Mouse (Mus musculus) limb, embryonic 11.5 days (tissue): Measurements from ENCODE around the gene Adcy9. TPM values are rescaled to one million over a fixed set of nuclear protein-coding genes. Genes with fewer than 3 reads are reported as not detected.

ENCODE experiments used
- ATAC-seq: fragments of 200-750 bp; cut with Nextera tagmentation; 2 replicates; pipeline ENCODE4 v1.8.0; 2017; ENCODE audit warnings: low read depth; ENCODE audit not compliant: insufficient number of reproducible peaks, low FRiP score, low TSS enrichment
- DNase-seq: peaks from one replicate; pipeline ENCODE4 v3.0.0-alpha.2; 2015; ENCODE audit warnings: low spot score
- H3K27ac ChIP-seq: fragments of 300-500 bp; sonication (generic); replicated peaks from 2 replicates; pipeline ENCODE4 v1.5.1; 2014; ENCODE audit warnings: low read depth, mild to moderate bottlenecking, low read length
- H3K27me3 ChIP-seq: fragments of 300-500 bp; sonication (generic); 2 replicates; pipeline ENCODE4 v1.6.1; 2014; ENCODE audit warnings: mild to moderate bottlenecking, low read length, mixed read lengths; ENCODE audit not compliant: control insufficient read depth, insufficient read depth
- H3K36me3 ChIP-seq: fragments of 300-500 bp; sonication (generic); 2 replicates; pipeline ENCODE4 v1.6.1; 2014; ENCODE audit warnings: mild to moderate bottlenecking, low read length, moderate library complexity, mixed read lengths; ENCODE audit not compliant: control insufficient read depth, insufficient read depth
- H3K4me1 ChIP-seq: fragments of 300-500 bp; sonication (generic); 2 replicates; pipeline ENCODE4 v1.6.1; 2014; ENCODE audit warnings: low read length, mixed read lengths; ENCODE audit not compliant: control insufficient read depth, insufficient read depth
- H3K4me2 ChIP-seq: fragments of 300-500 bp; sonication (generic); 2 replicates; pipeline ENCODE4 v1.6.1; 2014; ENCODE audit warnings: low read depth, mild to moderate bottlenecking, moderate library complexity; ENCODE audit not compliant: severe bottlenecking
- H3K4me3 ChIP-seq: fragments of 300-500 bp; sonication (generic); 2 replicates; pipeline ENCODE4 v1.5.1; 2014; ENCODE audit warnings: low read depth, low read length
- H3K9ac ChIP-seq: fragments of 300-500 bp; sonication (generic); 2 replicates; pipeline ENCODE4 v1.6.1; 2014; ENCODE audit warnings: mild to moderate bottlenecking, low read length
- H3K9me3 ChIP-seq: fragments of 300-500 bp; sonication (generic); 2 replicates; pipeline ENCODE4 v1.6.1; 2016; ENCODE audit warnings: low read length; ENCODE audit not compliant: control insufficient read depth
- WGBS: fragments of 180-500 bp; shearing (Covaris S2); extraction: QIAGEN DNeasy Blood & Tissue Kit; methylation state at CpG from one replicate; pipeline ENCODE4 v1.1.7; 2014; 5-methylcytosine and 5-hydroxymethylcytosine counted together
- polyA plus RNA-seq: library from polyadenylated mRNA; unstranded; fragments of >200 nt; fragmentation: Nextera tagmentation; extraction: Ambion mirVana; gene quantifications from 2 replicates; pipeline ENCODE4 v1.2.1, GENCODE M21; 2014

Gene Adcy9
- polyA plus RNA-seq, 1 experiment from 2014 or later = 0.93 TPM

GRCm38 (mm10) chr16:4312018-4312417, 108.3 kb downstream of the Adcy9 start:
- DNase-seq (no peak), ATAC-seq (no peak)
- WGBS = 63% methylated on average over 2 of the region's 2 CpGs

GRCm38 (mm10) chr16:4311608-4312007, 108.7 kb downstream of the Adcy9 start:
- no peak overlapping the region for H3K4me2 ChIP-seq
- ATAC-seq (no peak), DNase-seq (no peak)
- H3K4me3 ChIP-seq = no peak overlapping the region
- H3K9ac ChIP-seq = no peak overlapping the region
- H3K36me3 ChIP-seq = no peaks in the 10 kb centered on the region
- no peaks in the 10 kb centered on the region for H3K4me1 ChIP-seq
- no peaks in the 10 kb centered on the region for H3K27me3 ChIP-seq
- H3K9me3 ChIP-seq = no peaks in the 10 kb centered on the region
- H3K27ac ChIP-seq = no peak overlapping the region
- WGBS = 56% methylated on average over 2 of the region's 2 CpGs

More at GRCm38 (mm10) chr16:4312018-4312417, 108.3 kb downstream of the Adcy9 start:
- Histone ChIP-seq H3K4me3 (no peak overlapping the region), H3K9ac (no peak overlapping the region), H3K27me3 (no peaks in the 10 kb centered on the region), H3K9me3 (no peaks in the 10 kb centered on the region), H3K4me2 (no peak overlapping the region), H3K4me1 (no peaks in the 10 kb centered on the region), H3K27ac (no peak overlapping the region), H3K36me3 (no peaks in the 10 kb centered on the region)

GRCm38 (mm10) chr16:4307795-4308194, 112.5 kb downstream of the Adcy9 start:
- H3K9me3 ChIP-seq = no peaks in the 10 kb centered on the region
- DNase-seq (no peak), ATAC-seq (no peak)

GRCm38 (mm10) chr16:4304176-4304922, 115.9 kb downstream of the Adcy9 start:
- H3K9me3 ChIP-seq = no peaks in the 10 kb centered on the region
- no peaks in the 10 kb centered on the region for H3K27me3 ChIP-seq
- no peak overlapping the region for H3K27ac ChIP-seq
- H3K4me1 ChIP-seq = no peaks in the 10 kb centered on the region
- ATAC-seq (no peak), DNase-seq (peak; percentile 43)
- whole genome bisulfite sequencing = 61% methylated on average over 12 of the region's 12 CpGs
- no peak overlapping the region for H3K4me2 ChIP-seq
- H3K4me3 ChIP-seq = no peak overlapping the region
- H3K9ac ChIP-seq = no peak overlapping the region
- no peaks in the 10 kb centered on the region for H3K36me3 ChIP-seq

More at GRCm38 (mm10) chr16:4307795-4308194, 112.5 kb downstream of the Adcy9 start:
- H3K36me3 ChIP-seq = no peaks in the 10 kb centered on the region
- H3K4me2 ChIP-seq = no peak overlapping the region
- H3K27ac ChIP-seq = no peak overlapping the region
- H3K9ac ChIP-seq = no peak overlapping the region
- no peak overlapping the region for H3K4me3 ChIP-seq
- H3K4me1 ChIP-seq = no peaks in the 10 kb centered on the region
- 86% methylated on average over 4 of the region's 4 CpGs for WGBS
- H3K27me3 ChIP-seq = no peaks in the 10 kb centered on the region

- DNase-seq = no peak
- Histone ChIP-seq H3K4me1 (no peaks in the 10 kb centered on the region), H3K9me3 (no peaks in the 10 kb centered on the region), H3K27ac (no peak overlapping the region), H3K36me3 (no peaks in the 10 kb centered on the region), H3K4me3 (no peak overlapping the region), H3K4me2 (no peak overlapping the region), H3K27me3 (no peaks in the 10 kb centered on the region), H3K9ac (no peak overlapping the region)
- no peak for ATAC-seq
- WGBS = 78% methylated on average over 5 of the region's 5 CpGs
Measured at GRCm38 (mm10) chr16:4303554-4303953, 116.7 kb downstream of the Adcy9 start.

GRCm38 (mm10) chr16:4300280-4300679, 120.0 kb downstream of the Adcy9 start:
- 91% methylated on average over 7 of the region's 7 CpGs for WGBS
- H3K27me3 ChIP-seq = no peaks in the 10 kb centered on the region
- no peak overlapping the region for H3K4me2 ChIP-seq
- DNase-seq (no peak), ATAC-seq (no peak)
- no peak overlapping the region for H3K4me3 ChIP-seq
- no peaks in the 10 kb centered on the region for H3K9me3 ChIP-seq
- H3K27ac ChIP-seq = no peak overlapping the region
- H3K36me3 ChIP-seq = no peaks in the 10 kb centered on the region
- H3K4me1 ChIP-seq = no peaks in the 10 kb centered on the region
- H3K9ac ChIP-seq = no peak overlapping the region

- Histone ChIP-seq H3K4me3 (no peak overlapping the region), H3K4me1 (no peaks in the 10 kb centered on the region), H3K27me3 (no peaks in the 10 kb centered on the region), H3K27ac (no peak overlapping the region), H3K9me3 (no peaks in the 10 kb centered on the region), H3K4me2 (no peak overlapping the region), H3K36me3 (no peaks in the 10 kb centered on the region), H3K9ac (no peak overlapping the region)
- WGBS = 87% methylated on average over 3 of the region's 3 CpGs
- DNase-seq (no peak), ATAC-seq (no peak)
Measured at GRCm38 (mm10) chr16:4293259-4293658, 127.0 kb downstream of the Adcy9 start.

GRCm38 (mm10) chr16:4289507-4289906, 130.8 kb downstream of the Adcy9 start:
- Histone ChIP-seq H3K36me3 (no peaks in the 10 kb centered on the region), H3K4me3 (no peak overlapping the region), H3K27ac (no peak overlapping the region), H3K9me3 (no peaks in the 10 kb centered on the region), H3K9ac (no peak overlapping the region), H3K27me3 (no peaks in the 10 kb centered on the region), H3K4me2 (no peak overlapping the region), H3K4me1 (peaks cover 3% of the 10 kb centered on the region; the same call in 1 of the 2 replicates)
- DNase-seq (no peak), ATAC-seq (no peak)

GRCm38 (mm10) chr16:4286593-4286992, 133.7 kb downstream of the Adcy9 start:
- H3K4me2 ChIP-seq = no peak overlapping the region
- ATAC-seq (no peak), DNase-seq (no peak)
- 88% methylated on average over 7 of the region's 7 CpGs for WGBS
- H3K4me1 ChIP-seq = peaks cover 3% of the 10 kb centered on the region; the same call in 1 of the 2 replicates
- no peak overlapping the region for H3K27ac ChIP-seq
- H3K27me3 ChIP-seq = no peaks in the 10 kb centered on the region
- no peaks in the 10 kb centered on the region for H3K9me3 ChIP-seq
- no peaks in the 10 kb centered on the region for H3K36me3 ChIP-seq
- no peak overlapping the region for H3K9ac ChIP-seq
- H3K4me3 ChIP-seq = no peak overlapping the region
